Mouse (Mus musculus) cerebellum, adult 2 months (tissue): Measurements from ENCODE around the gene Cd82.

Source experiments
- CTCF ChIP-seq: fragments of 200-500 bp; IDR thresholded peaks from 2 replicates; pipeline ENCODE4 v1.5.1; 2011; ENCODE audit warnings: low read depth, mild to moderate bottlenecking, control low read depth, low read length, moderate library complexity, borderline replicate concordance; ENCODE audit not compliant: insufficient read depth
- POLR2A ChIP-seq: fragments of 200-500 bp; IDR thresholded peaks from 2 replicates; pipeline ENCODE4 v1.6.1; 2011; ENCODE audit warnings: low read length, control low read depth, borderline replicate concordance; ENCODE audit not compliant: insufficient read depth

- TF ChIP-seq CTCF: no peak
- no peak for TF ChIP-seq POLR2A
Observed at GRCm38 (mm10) chr2:93456140-93456539, 6.8 kb downstream of the Cd82 start.
